Mouse (Mus musculus) layer of hippocampus, adult 2 months (tissue): ENCODE data around the gene Cd63. TPM values are rescaled to one million over a fixed set of nuclear protein-coding genes. Genes with fewer than 3 reads are reported as not detected.

Experiments
- DNase-seq, 2 experiments: peaks; one replicate each; pipeline ENCODE4 v3.0.0; 2022; ENCODE audit warnings: low spot score in 2 of 2
- H3K27ac ChIP-seq: fragments of 200-600 bp; 2 replicates; pipeline ENCODE4 v1.8.1; 2022
- H3K4me3 ChIP-seq: fragments of 200-600 bp; 2 replicates; pipeline ENCODE4 v1.8.1; 2022; ENCODE audit warnings: mild to moderate bottlenecking
- CTCF ChIP-seq: fragments of 200-600 bp; conservative IDR thresholded peaks from 2 replicates; pipeline ENCODE4 v1.8.1; 2022; ENCODE audit warnings: antibody characterized with exemption, mild to moderate bottlenecking, moderate library complexity
- total RNA-seq, 2 experiments: library from RNA; stranded (reverse); gene quantifications; 2 replicates each; pipeline ENCODE4 v1.2.3; 2021

Cd63 gene
- total RNA-seq, 2 experiments from 2014 or later = 71.0 to 81.9 TPM

- TF ChIP-seq CTCF = no peak
- H3K4me3 ChIP-seq = peak overlapping the region; percentile 68
- peak overlapping the region; percentile 75; the same call in 1 of the 2 replicates for H3K27ac ChIP-seq
- no peak for DNase-seq
These were observed 35.1 kb downstream of the Cd63 start for GRCm38 (mm10) chr10:128935826-128936440.

GRCm38 (mm10) chr10:128937756-128938390 lies 37.1 kb downstream of the Cd63 start:
- H3K27ac ChIP-seq = no peak overlapping the region; the same call in 1 of the 2 replicates

GRCm38 (mm10) chr10:128938457-128938856 lies 37.7 kb downstream of the Cd63 start:
- no peak for TF ChIP-seq CTCF
- DNase-seq = peak in 1 of 2 experiments; percentile 39
- Histone ChIP-seq H3K27ac (no peak overlapping the region; the same call in 1 of the 2 replicates), H3K4me3 (no peak overlapping the region)

More at GRCm38 (mm10) chr10:128937756-128938390, 37.1 kb downstream of the Cd63 start:
- no peak for TF ChIP-seq CTCF
- DNase-seq = no peak
- H3K4me3 ChIP-seq = no peak overlapping the region

- Histone ChIP-seq H3K4me3 (no peak overlapping the region), H3K27ac (no peak overlapping the region)
- TF ChIP-seq CTCF = no peak
- DNase-seq = no peak
These were observed 38.2 kb downstream of the Cd63 start for GRCm38 (mm10) chr10:128938974-128939373.

- TF ChIP-seq CTCF = no peak
- H3K27ac ChIP-seq = no peak overlapping the region
These were observed 39.8 kb downstream of the Cd63 start for GRCm38 (mm10) chr10:128940475-128941061.

GRCm38 (mm10) chr10:128945675-128946074 lies 44.9 kb downstream of the Cd63 start:
- DNase-seq = peak in 1 of 2 experiments; percentile 38
- H3K4me3 ChIP-seq = no peak overlapping the region
- peak; percentile 75 for TF ChIP-seq CTCF
- no peak overlapping the region for H3K27ac ChIP-seq

More at GRCm38 (mm10) chr10:128940475-128941061, 39.8 kb downstream of the Cd63 start:
- H3K4me3 ChIP-seq = no peak overlapping the region
- DNase-seq = no peak

GRCm38 (mm10) chr10:128947496-128947895 lies 46.7 kb downstream of the Cd63 start:
- Histone ChIP-seq H3K4me3 (no peak overlapping the region), H3K27ac (no peak overlapping the region)
- DNase-seq = no peak
- no peak for TF ChIP-seq CTCF

- H3K4me3 ChIP-seq = no peak overlapping the region
- TF ChIP-seq CTCF = no peak
- H3K27ac ChIP-seq = no peak overlapping the region
- no peak for DNase-seq
These were observed 49.6 kb downstream of the Cd63 start for GRCm38 (mm10) chr10:128950208-128950887.

GRCm38 (mm10) chr10:128958340-128958739 lies 57.6 kb downstream of the Cd63 start:
- no peak for TF ChIP-seq CTCF
- Histone ChIP-seq H3K4me3 (no peak overlapping the region), H3K27ac (no peak overlapping the region)
- DNase-seq = no peak

- Histone ChIP-seq H3K27ac (no peak overlapping the region), H3K4me3 (no peak overlapping the region)
- DNase-seq = no peak
- TF ChIP-seq CTCF = no peak
These were observed 59.4 kb downstream of the Cd63 start for GRCm38 (mm10) chr10:128960142-128960541.

GRCm38 (mm10) chr10:128960590-128961584 lies 60.1 kb downstream of the Cd63 start, which contains the start of gene Mettl7b:
Gene Mettl7b, minus strand, starts transcription at chr10:128960988.
- no peak within 1 kb of the TSS for H3K4me3 ChIP-seq
- peak within 1 kb of the TSS; percentile 64 for H3K27ac ChIP-seq
- TF ChIP-seq CTCF = no peak
- peak in 1 of 2 experiments; percentile 36 for DNase-seq

Other genes starting within 250 kb of the Cd63 start
- gene Suox, start 226.9 kb upstream of the Cd63 start, total RNA-seq = 10 to 100 TPM; 12.5 to 12.6 TPM
- 100 to 1,000 TPM; 126 to 134 TPM for gene Rab5b, start 204.7 kb upstream of the Cd63 start, total RNA-seq
- under 1 TPM; 0.33 to 0.34 TPM for gene Pmel, start 196.8 kb upstream of the Cd63 start, total RNA-seq
- gene Cdk2, start 196.0 kb upstream of the Cd63 start, total RNA-seq = 1 to 10 TPM; 2.0 to 3.0 TPM
- 10 to 100 TPM; 11.4 to 11.5 TPM for gene Dgka, start 156.1 kb upstream of the Cd63 start, total RNA-seq
- gene Pym1, start 153.1 kb upstream of the Cd63 start, total RNA-seq = 10 to 100 TPM; 22.0 to 30.6 TPM
- gene Mmp19, start 110.1 kb upstream of the Cd63 start, total RNA-seq = under 1 TPM; 0.61 to 0.84 TPM
- 10 to 100 TPM; 65.5 to 73.3 TPM for gene Dnajc14, start 96.9 kb upstream of the Cd63 start, total RNA-seq
- gene Tmem198b, start 96.6 kb upstream of the Cd63 start, total RNA-seq = 10 to 100 TPM in 1 of 2 experiments, 1 to 10 TPM in 1; 9.4 to 10.9 TPM
- 10 to 100 TPM; 39.3 to 42.2 TPM for gene Sarnp, start 83.7 kb upstream of the Cd63 start, total RNA-seq
- 1 to 10 TPM; 6.7 to 8.4 TPM for gene Ormdl2, start 79.3 kb upstream of the Cd63 start, total RNA-seq
- gene Gdf11, start 9.3 kb upstream of the Cd63 start, total RNA-seq = 10 to 100 TPM; 20.5 to 21.9 TPM
- gene Rdh5, start 21.9 kb downstream of the Cd63 start, total RNA-seq = 1 to 10 TPM; 4.3 to 8.4 TPM
- gene Bloc1s1, start 23.0 kb downstream of the Cd63 start, total RNA-seq = 100 to 1,000 TPM in 1 of 2 experiments, 10 to 100 TPM in 1; 88.5 to 102 TPM
- 10 to 100 TPM; 39.5 to 42.9 TPM for gene Itga7, start 32.8 kb downstream of the Cd63 start, total RNA-seq
- not detected for gene Mettl7b, start 60.0 kb downstream of the Cd63 start, total RNA-seq
- gene Olfr9, start 88.4 kb downstream of the Cd63 start, total RNA-seq = not detected
- gene Olfr763, start 109.8 kb downstream of the Cd63 start, total RNA-seq = not detected
- gene Olfr764-ps1, start 138.9 kb downstream of the Cd63 start, total RNA-seq = not detected
- gene Olfr765, start 149.0 kb downstream of the Cd63 start, total RNA-seq = not detected
- gene Olfr766-ps1, start 168.0 kb downstream of the Cd63 start, total RNA-seq = not detected
- not detected for gene Olfr767, start 181.9 kb downstream of the Cd63 start, total RNA-seq
- gene Olfr768, start 198.4 kb downstream of the Cd63 start, total RNA-seq = not detected
- not detected for gene Olfr769, start 216.9 kb downstream of the Cd63 start, total RNA-seq
- not detected for gene Olfr770, start 238.0 kb downstream of the Cd63 start, total RNA-seq